Mouse (Mus musculus) myocyte (in vitro differentiated cells): ENCODE data around the gene Skp2.
A peak's percentile ranks its signal among the peaks of the same experiment; 100 is the strongest.

Source experiments
- CEBPB ChIP-seq: IDR thresholded peaks from 2 replicates; pipeline ENCODE4 v1.6.1; 2011; ENCODE audit warnings: mild to moderate bottlenecking, moderate library complexity; ENCODE audit not compliant: poor library complexity, insufficient read depth, severe bottlenecking
- E2F4 ChIP-seq: IDR thresholded peaks from one replicate; pipeline ENCODE4 v1.6.1; 2011; ENCODE audit warnings: mild to moderate bottlenecking, control low read depth, moderate library complexity; ENCODE audit not compliant: insufficient read depth
- MAX ChIP-seq: IDR thresholded peaks from one replicate; pipeline ENCODE4 v1.6.1; 2011; ENCODE audit warnings: low read depth, mild to moderate bottlenecking, control low read depth
- MYOD1 ChIP-seq, 3 experiments: IDR thresholded peaks; one replicate each; pipeline ENCODE4 v1.6.1; 2011; ENCODE audit warnings: control low read depth in 2 of 3, low read depth in 2 of 3, mild to moderate bottlenecking in 2 of 3, moderate library complexity in 1 of 3; ENCODE audit not compliant: insufficient read length in 2 of 3, control insufficient read depth in 1 of 3
- MYOG ChIP-seq, 3 experiments: IDR thresholded peaks; one replicate each; pipeline ENCODE4 v1.6.1; 2011; ENCODE audit warnings: control low read depth in 2 of 3, low read depth in 2 of 3, mild to moderate bottlenecking in 2 of 3; ENCODE audit not compliant: insufficient read length in 2 of 3, control insufficient read depth in 1 of 3, insufficient read depth in 1 of 3
- POLR2A ChIP-seq: IDR thresholded peaks from one replicate; pipeline ENCODE4 v1.6.1; 2011; ENCODE audit warnings: low read depth, mild to moderate bottlenecking, control low read depth, moderate library complexity; ENCODE audit not compliant: insufficient read length
- POLR2AphosphoS2 ChIP-seq: IDR thresholded peaks from one replicate; pipeline ENCODE4 v1.6.1; 2011; ENCODE audit warnings: low read depth, control low read depth; ENCODE audit not compliant: insufficient read length
- REST ChIP-seq: IDR thresholded peaks from one replicate; pipeline ENCODE4 v1.6.1; 2011; ENCODE audit warnings: mild to moderate bottlenecking, control low read depth, moderate library complexity; ENCODE audit not compliant: insufficient read depth, insufficient read length
- SRF ChIP-seq: IDR thresholded peaks from one replicate; pipeline ENCODE4 v1.6.1; 2011; ENCODE audit warnings: low read depth; ENCODE audit not compliant: control insufficient read depth, insufficient read length
- TCF12 ChIP-seq: IDR thresholded peaks from one replicate; pipeline ENCODE4 v1.6.1; 2011; ENCODE audit warnings: mild to moderate bottlenecking, control low read depth; ENCODE audit not compliant: poor library complexity, insufficient read depth, severe bottlenecking
- TCF3 ChIP-seq: IDR thresholded peaks from one replicate; pipeline ENCODE4 v1.6.1; 2011; ENCODE audit warnings: low read depth, control low read depth; ENCODE audit not compliant: insufficient read length
- USF1 ChIP-seq: IDR thresholded peaks from one replicate; pipeline ENCODE4 v1.6.1; 2011; ENCODE audit warnings: low read depth, mild to moderate bottlenecking, control low read depth, moderate library complexity

DNA sequence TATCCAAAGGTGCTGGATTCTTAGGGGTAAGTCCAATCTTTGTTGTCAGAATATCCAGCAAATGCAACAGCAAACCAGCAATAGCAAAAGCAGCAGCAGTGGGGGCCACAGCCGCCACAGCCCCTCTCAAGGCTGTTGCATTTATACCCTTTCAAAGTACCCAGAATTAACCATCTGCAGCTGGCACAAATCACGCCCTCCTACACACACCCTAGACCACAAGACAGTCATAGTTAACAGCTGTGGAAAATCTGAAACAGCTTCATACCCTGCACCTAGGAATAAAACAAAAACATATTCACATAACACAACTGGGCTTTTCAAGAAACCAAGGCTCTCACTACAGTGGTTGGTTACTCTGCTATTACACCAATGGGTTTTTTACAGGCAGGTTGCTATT lies 34.6 kb upstream of the Skp2 start:
- TF ChIP-seq TCF12 (peak; percentile 60), POLR2A (no peak), CEBPB (no peak; the same call in 1 of the 2 replicates), POLR2AphosphoS2 (no peak), MYOG (IDR thresholded peaks at IDR 0.05; ENCODE audit: control insufficient read depth in 1 of 3, insufficient read depth in 1 of 3, insufficient read length in 2 of 3, low read depth in 2 of 3) (peak in 2 of 3 experiments; percentile 25 to 69), E2F4 (no peak), USF1 (no peak), SRF (no peak), MAX (no peak), MYOD1 (IDR thresholded peaks at IDR 0.05; ENCODE audit: control insufficient read depth in 1 of 3, insufficient read length in 2 of 3, low read depth in 2 of 3) (peak in 2 of 3 experiments; percentile 71 to 72), TCF3 (no peak), REST (no peak)
